ENCODE assay signal across 10 mouse cellular contexts in genomic region chr12:71933989-71934645, GRCm38 (mm10).
DNase-seq lines count a peak whose midpoint lies in the region; ATAC-seq and TF ChIP-seq lines count a peak whose summit lies in the region.
"Had no signal": no experiment of that assay in that cellular context is flagged by ENCODE, and none has a peak within 500 bp of the region (broad histone marks: within the 10 kb centered on the region; RNA-seq: fewer than 3 reads in every experiment).

No protein-coding gene starts in this region.

- peak overlapping the region; percentile 71 to 96 for H3K27ac ChIP-seq in heart, embryonic 14.5 days (replicated peaks in 1 of 2; ENCODE audit: control insufficient read depth in 1 of 2, insufficient read depth in 1 of 2, low read depth in 2 of 2, low read length in 2 of 2)
- H3K27ac ChIP-seq in midbrain, postnatal 0 days (ENCODE audit: low read depth, low read length), result peak overlapping the region; percentile 2; the same call in 1 of the 2 replicates
- H3K27ac ChIP-seq in midbrain, embryonic 16.5 days (ENCODE audit: low read length), result no peak overlapping the region; the same call in 1 of the 2 replicates
- H3K27ac ChIP-seq in forebrain, embryonic 16.5 days (ENCODE audit: low read length), result peak overlapping the region; percentile 12; the same call in 1 of the 2 replicates
- H3K27ac ChIP-seq in liver, embryonic 16.5 days (ENCODE audit: low read length), result peak overlapping the region; percentile 73
- H3K27ac ChIP-seq: macrophage had no signal

- peak overlapping the region; percentile 19; the same call in 1 of the 2 replicates for H3K9ac ChIP-seq in heart, embryonic 14.5 days (ENCODE audit: low read length)
- no peak overlapping the region for H3K9ac ChIP-seq in midbrain, postnatal 0 days (replicated peaks; ENCODE audit: low read length, poor library complexity, severe bottlenecking)
- H3K9ac ChIP-seq in midbrain, embryonic 16.5 days (ENCODE audit: low read depth, low read length), result no peak overlapping the region
- no peak overlapping the region for H3K9ac ChIP-seq in forebrain, embryonic 16.5 days (replicated peaks; ENCODE audit: low read depth, low read length)
- peak overlapping the region; percentile 33; the same call in 1 of the 2 replicates for H3K9ac ChIP-seq in liver, embryonic 16.5 days (ENCODE audit: low read depth, low read length)

- no peaks in the 10 kb centered on the region for H3K27me3 ChIP-seq in heart, embryonic 14.5 days (ENCODE audit: control insufficient read depth, insufficient read depth, low read length)
- no peaks in the 10 kb centered on the region for H3K27me3 ChIP-seq in midbrain, postnatal 0 days (ENCODE audit: insufficient read depth, low read length)
- no peaks in the 10 kb centered on the region for H3K27me3 ChIP-seq in midbrain, embryonic 16.5 days (ENCODE audit: control insufficient read depth, insufficient read depth, low read depth, low read length)
- H3K27me3 ChIP-seq in forebrain, embryonic 16.5 days (replicated peaks; ENCODE audit: control insufficient read depth, insufficient read depth, low read length), result no peaks in the 10 kb centered on the region
- no peaks in the 10 kb centered on the region for H3K27me3 ChIP-seq in liver, embryonic 16.5 days (ENCODE audit: control insufficient read depth, insufficient read depth, low read depth, low read length)

- no peak for DNase-seq in heart, adult 9 months (ENCODE audit: low spot score in 2 of 2)
- peak; percentile 36 for DNase-seq in midbrain, postnatal 0 days (ENCODE audit: low spot score)
- no peak for DNase-seq in gastrocnemius, adult 8-10 months (ENCODE audit: low spot score in 2 of 2)
- DNase-seq: spleen, adult 18-20 months had no signal

- 27% methylated on average over 6 of the region's 6 CpGs for WGBS in heart, embryonic 14.5 days
- 75% methylated on average over 6 of the region's 6 CpGs for WGBS in midbrain, postnatal 0 days
- 71% methylated on average over 6 of the region's 6 CpGs for WGBS in midbrain, embryonic 16.5 days
- 46% methylated on average over 6 of the region's 6 CpGs for WGBS in forebrain, embryonic 16.5 days
- 79% methylated on average over 6 of the region's 6 CpGs for WGBS in liver, embryonic 16.5 days (ENCODE audit: insufficient replicate concordance)

- ATAC-seq in heart, embryonic 14.5 days (ENCODE audit: insufficient number of reproducible peaks, insufficient read depth, low FRiP score, low read depth), result no peak
- ATAC-seq in midbrain, postnatal 0 days (ENCODE audit: low FRiP score), result no peak
- no peak for ATAC-seq in midbrain, embryonic 16.5 days
- peak; percentile 69; the same call in 1 of the 2 replicates for ATAC-seq in forebrain, embryonic 16.5 days
- no peak for ATAC-seq in liver, embryonic 16.5 days (ENCODE audit: low read depth)
- no peak for ATAC-seq in granulocyte monocyte progenitor cell, adult 5-6 weeks (replicated peaks; ENCODE audit: poor library complexity, severe bottlenecking)

- peaks cover 32 to 67% of the 10 kb centered on the region in 2 experiments for H3K4me1 ChIP-seq in heart, embryonic 14.5 days (ENCODE audit: control insufficient read depth in 2 of 2, insufficient read depth in 2 of 2, low read length in 2 of 2)
- H3K4me1 ChIP-seq in midbrain, postnatal 0 days (ENCODE audit: insufficient read depth, low read length), result no peaks in the 10 kb centered on the region; the same call in none of the 2 replicates
- H3K4me1 ChIP-seq in midbrain, embryonic 16.5 days (ENCODE audit: control insufficient read depth, insufficient read depth, low read length), result peaks cover 5% of the 10 kb centered on the region; the same call in 1 of the 2 replicates
- peaks cover 13% of the 10 kb centered on the region for H3K4me1 ChIP-seq in forebrain, embryonic 16.5 days (replicated peaks; ENCODE audit: control insufficient read depth, insufficient read depth, low read length)
- H3K4me1 ChIP-seq in liver, embryonic 16.5 days (ENCODE audit: control insufficient read depth, low read depth, low read length), result peaks cover 50% of the 10 kb centered on the region

- peak overlapping the region; percentile 30 for H3K4me2 ChIP-seq in heart, embryonic 14.5 days (ENCODE audit: low read length)
- H3K4me2 ChIP-seq in midbrain, postnatal 0 days (ENCODE audit: low read depth, low read length, poor library complexity, severe bottlenecking), result no peak overlapping the region
- H3K4me2 ChIP-seq in midbrain, embryonic 16.5 days (ENCODE audit: low read length), result no peak overlapping the region
- no peak overlapping the region for H3K4me2 ChIP-seq in forebrain, embryonic 16.5 days (ENCODE audit: low read length)
- peak overlapping the region; percentile 38 for H3K4me2 ChIP-seq in liver, embryonic 16.5 days (ENCODE audit: low read depth, low read length)

- peaks cover 6% of the 10 kb centered on the region; the same call in 1 of the 2 replicates for H3K36me3 ChIP-seq in heart, embryonic 14.5 days (ENCODE audit: control insufficient read depth, insufficient read depth, low read length)
- 0 out of 2 replicates have a peak, but pooled peaks cover 9% of the 10 kb centered on the region for H3K36me3 ChIP-seq in midbrain, postnatal 0 days (ENCODE audit: insufficient read depth, low read length)
- no peaks in the 10 kb centered on the region; the same call in 1 of the 2 replicates for H3K36me3 ChIP-seq in midbrain, embryonic 16.5 days (ENCODE audit: control insufficient read depth, insufficient read depth, low read length)
- H3K36me3 ChIP-seq in forebrain, embryonic 16.5 days (ENCODE audit: control insufficient read depth, insufficient read depth), result peaks cover 6% of the 10 kb centered on the region
- peaks cover 7% of the 10 kb centered on the region; the same call in 1 of the 2 replicates for H3K36me3 ChIP-seq in liver, embryonic 16.5 days (ENCODE audit: control insufficient read depth, insufficient read depth)

- H3K9me3 ChIP-seq in heart, embryonic 14.5 days (ENCODE audit: control insufficient read depth, low read length), result no peaks in the 10 kb centered on the region
- H3K9me3 ChIP-seq in midbrain, postnatal 0 days (ENCODE audit: low read length), result no peaks in the 10 kb centered on the region
- H3K9me3 ChIP-seq in midbrain, embryonic 16.5 days (replicated peaks; ENCODE audit: control insufficient read depth, low read length, poor library complexity, severe bottlenecking), result no peaks in the 10 kb centered on the region
- H3K9me3 ChIP-seq in forebrain, embryonic 16.5 days (ENCODE audit: control insufficient read depth, low read length), result no peaks in the 10 kb centered on the region
- no peaks in the 10 kb centered on the region for H3K9me3 ChIP-seq in liver, embryonic 16.5 days (replicated peaks; ENCODE audit: control insufficient read depth, low read length)

- TF ChIP-seq CTCF in midbrain, postnatal 0 days (IDR thresholded peaks at IDR 0.05), result 0 out of 2 replicates have a peak, but pooled peaks have one; percentile 4

- H3K4me3 ChIP-seq in heart, embryonic 14.5 days (ENCODE audit: control insufficient read depth in 1 of 2, insufficient read depth in 1 of 2, low read depth in 1 of 2, low read length in 2 of 2), result no peak overlapping the region
- H3K4me3 ChIP-seq in midbrain, postnatal 0 days (ENCODE audit: low read depth, low read length), result no peak overlapping the region
- no peak overlapping the region for H3K4me3 ChIP-seq in midbrain, embryonic 16.5 days (ENCODE audit: low read depth, low read length)
- H3K4me3 ChIP-seq in forebrain, embryonic 16.5 days (replicated peaks; ENCODE audit: low read length), result no peak overlapping the region
- H3K4me3 ChIP-seq in liver, embryonic 16.5 days (ENCODE audit: low read depth, low read length), result no peak overlapping the region

Comparison
In these comparisons a context has a peak if more than half of its experiments do, and no peak if none do; other contexts are left out.
1. H3K4me2 ChIP-seq: peak in heart, embryonic 14.5 days (single experiment) and liver, embryonic 16.5 days (single experiment); none in midbrain, postnatal 0 days (single experiment), midbrain, embryonic 16.5 days (single experiment) and forebrain, embryonic 16.5 days (single experiment).
2. H3K9ac ChIP-seq: peak in heart, embryonic 14.5 days (single experiment) and liver, embryonic 16.5 days (single experiment); none in midbrain, postnatal 0 days (single experiment), midbrain, embryonic 16.5 days (single experiment) and forebrain, embryonic 16.5 days (single experiment).